Mouse (Mus musculus) forebrain, postnatal 0 days (tissue): ENCODE measurements at regions not wholly inside any gene's neighbourhood (a gene's known extent, or its start where the extent isn't known, plus 50 kb on each side); places are given as distances from the start of the nearest gene placed in this dataset.
"Not testable (repeated sequence)": the region's sequence is repeated elsewhere in the genome, so short reads cannot be mapped to it uniquely, and the experiment has no call there.

Experiments used
- ATAC-seq: fragments of 200-750 bp; cut with Nextera tagmentation; 2 replicates; pipeline ENCODE4 v1.8.0; 2017; ENCODE audit warnings: mild to moderate bottlenecking, moderate library complexity
- DNase-seq: peaks from one replicate; pipeline ENCODE4 v3.0.0-alpha.2; 2015
- H3K27ac ChIP-seq: fragments of 300-500 bp; sonication (generic); 2 replicates; pipeline ENCODE4 v1.5.1; 2014; ENCODE audit warnings: low read depth, mild to moderate bottlenecking, antibody characterized with exemption, low read length, moderate library complexity, mixed read lengths
- H3K27me3 ChIP-seq: fragments of 300-500 bp; sonication (generic); 2 replicates; pipeline ENCODE4 v1.6.1; 2014; ENCODE audit warnings: mild to moderate bottlenecking, low read length, mixed read lengths; ENCODE audit not compliant: insufficient read depth
- H3K36me3 ChIP-seq: fragments of 300-500 bp; sonication (generic); 2 replicates; pipeline ENCODE4 v1.6.1; 2014; ENCODE audit warnings: mild to moderate bottlenecking, moderate library complexity; ENCODE audit not compliant: insufficient read depth
- H3K4me1 ChIP-seq: fragments of 300-500 bp; sonication (generic); 2 replicates; pipeline ENCODE4 v1.6.1; 2014; ENCODE audit warnings: antibody characterized with exemption; ENCODE audit not compliant: insufficient read depth
- H3K4me2 ChIP-seq: fragments of 300-500 bp; sonication (generic); 2 replicates; pipeline ENCODE4 v1.6.1; 2014; ENCODE audit warnings: low read depth, mild to moderate bottlenecking, moderate library complexity
- H3K4me3 ChIP-seq: fragments of 300-500 bp; sonication (generic); 2 replicates; pipeline ENCODE4 v1.5.1; 2014; ENCODE audit warnings: low read depth, low read length, mixed read lengths
- H3K9ac ChIP-seq: fragments of 300-500 bp; sonication (generic); 2 replicates; pipeline ENCODE4 v1.6.1; 2014; ENCODE audit warnings: mild to moderate bottlenecking
- H3K9me3 ChIP-seq: fragments of 300-500 bp; sonication (generic); 2 replicates; pipeline ENCODE4 v1.6.1; 2016; ENCODE audit warnings: low read length
- CTCF ChIP-seq: sonication (generic); IDR thresholded peaks from 2 replicates; pipeline ENCODE4 v1.5.1; 2016; ENCODE audit warnings: antibody characterized with exemption, control low read depth, low read depth
- WGBS: fragments of 180-500 bp; shearing (Covaris S2); extraction: QIAGEN DNeasy Blood & Tissue Kit; methylation state at CpG from one replicate; pipeline ENCODE4 v1.1.7; 2014; 5-methylcytosine and 5-hydroxymethylcytosine counted together

GRCm38 (mm10) chrX:152511922-152512321, 51.2 kb upstream of the Cldn34a start:
- H3K27ac ChIP-seq, H3K4me1 ChIP-seq, H3K9ac ChIP-seq, H3K9me3 ChIP-seq, H3K4me2 ChIP-seq, H3K27me3 ChIP-seq, H3K36me3 ChIP-seq, ATAC-seq, H3K4me3 ChIP-seq, DNase-seq: not testable (repeated sequence)
- 85% methylated on average over 1 of the region's 5 CpGs for WGBS

DNA sequence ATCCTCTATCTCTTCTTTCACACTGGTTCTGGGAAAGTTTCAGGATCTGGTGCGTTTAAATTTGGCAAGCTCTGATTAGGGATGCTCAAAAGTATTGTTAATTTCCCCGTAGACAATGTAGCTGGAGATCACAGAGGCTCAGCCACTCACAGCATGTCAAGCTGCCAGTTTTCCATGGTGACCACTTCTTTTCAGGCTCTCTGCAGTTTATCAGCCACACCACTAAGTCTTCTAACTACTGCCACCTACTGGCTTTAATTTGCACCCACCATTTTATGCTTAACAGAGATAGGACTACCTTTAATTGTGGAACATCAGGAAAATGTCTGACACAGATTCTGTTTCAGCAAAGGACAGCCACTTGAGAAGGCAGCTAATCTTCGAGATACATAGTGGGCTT, 57.7 kb upstream of the Cldn34a start:
- not testable (repeated sequence) for H3K4me2 ChIP-seq, H3K27ac ChIP-seq, H3K9me3 ChIP-seq, DNase-seq, H3K36me3 ChIP-seq, H3K4me3 ChIP-seq, H3K9ac ChIP-seq, H3K27me3 ChIP-seq, H3K4me1 ChIP-seq
- no CpG with 5 or more reads among the region's 3 CpGs for WGBS
- ATAC-seq, result peak; percentile 47

DNA sequence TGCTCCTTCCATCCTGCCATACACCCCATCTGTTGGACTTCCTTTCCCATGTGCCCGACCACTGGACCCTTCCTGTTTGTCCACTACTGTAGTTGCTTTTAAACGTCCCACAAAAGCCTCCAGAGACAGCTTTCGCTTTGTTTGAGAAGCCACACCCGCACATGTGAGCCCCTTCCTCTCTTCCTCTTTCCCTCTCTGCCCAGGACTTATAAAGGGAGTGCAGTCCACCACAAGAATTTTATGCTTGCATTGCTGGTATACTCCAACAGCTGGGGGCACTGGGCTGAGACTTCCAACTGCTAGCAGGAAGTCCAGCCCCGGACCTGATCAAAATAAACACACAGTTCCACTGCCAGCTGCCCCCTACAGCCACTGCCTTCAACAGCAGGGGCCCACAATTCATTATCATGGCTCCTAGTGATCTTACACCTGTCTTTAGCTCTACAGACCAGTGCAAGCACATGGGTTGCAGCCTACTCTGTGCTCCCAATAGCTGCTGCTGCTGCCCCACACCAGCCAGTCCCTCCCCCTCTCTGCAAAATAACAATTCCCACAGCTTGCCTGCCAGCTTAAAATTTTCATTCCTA, 63.7 kb upstream of the Cldn34a start:
- H3K36me3 ChIP-seq, H3K9me3 ChIP-seq, H3K27ac ChIP-seq, DNase-seq, H3K4me1 ChIP-seq, H3K9ac ChIP-seq, H3K4me3 ChIP-seq, ATAC-seq, H3K4me2 ChIP-seq, H3K27me3 ChIP-seq: not testable (repeated sequence)
- no CpG with 5 or more reads among the region's 5 CpGs for WGBS

GRCm38 (mm10) chrX:152471387-152472010, 91.6 kb upstream of the Cldn34a start:
- ATAC-seq (no peak), DNase-seq (peak; percentile 0)
- Histone ChIP-seq H3K9me3 (no peaks in the 10 kb centered on the region), H3K27ac (no peak overlapping the region), H3K36me3 (no peaks in the 10 kb centered on the region), H3K4me2 (no peak overlapping the region), H3K4me3 (no peak overlapping the region), H3K9ac (no peak overlapping the region), H3K4me1 (no peaks in the 10 kb centered on the region), H3K27me3 (no peaks in the 10 kb centered on the region)
- TF ChIP-seq CTCF, result no peak
- WGBS, result 39% methylated on average over 4 of the region's 4 CpGs

GRCm38 (mm10) chrX:152424432-152424958, 56.0 kb upstream of the Gpr173 start:
- DNase-seq, H3K36me3 ChIP-seq, H3K9me3 ChIP-seq, H3K4me1 ChIP-seq, ATAC-seq, H3K4me3 ChIP-seq, H3K4me2 ChIP-seq, H3K27me3 ChIP-seq, H3K27ac ChIP-seq, H3K9ac ChIP-seq: not testable (repeated sequence)
- no CpG with 5 or more reads among the region's 5 CpGs for WGBS

DNA sequence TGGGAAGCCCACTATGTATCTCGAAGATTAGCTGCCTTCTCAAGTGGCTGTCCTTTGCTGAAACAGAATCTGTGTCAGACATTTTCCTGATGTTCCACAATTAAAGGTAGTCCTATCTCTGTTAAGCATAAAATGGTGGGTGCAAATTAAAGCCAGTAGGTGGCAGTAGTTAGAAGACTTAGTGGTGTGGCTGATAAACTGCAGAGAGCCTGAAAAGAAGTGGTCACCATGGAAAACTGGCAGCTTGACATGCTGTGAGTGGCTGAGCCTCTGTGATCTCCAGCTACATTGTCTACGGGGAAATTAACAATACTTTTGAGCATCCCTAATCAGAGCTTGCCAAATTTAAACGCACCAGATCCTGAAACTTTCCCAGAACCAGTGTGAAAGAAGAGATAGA, 50.0 kb upstream of the Gpr173 start:
- H3K4me2 ChIP-seq, H3K27me3 ChIP-seq, H3K9me3 ChIP-seq, H3K9ac ChIP-seq, H3K4me3 ChIP-seq, DNase-seq, H3K36me3 ChIP-seq, H3K4me1 ChIP-seq, H3K27ac ChIP-seq: not testable (repeated sequence)
- ATAC-seq, result peak; percentile 51
- WGBS, result no CpG with 5 or more reads among the region's 3 CpGs
